Mouse (Mus musculus) c-Kit-negative CD71-positive TER-119-positive erythroid progenitor cells, embryonic 14.5 days (primary cell): ENCODE results near the gene Cadps.
"Not testable (repeated sequence)": the region's sequence is repeated elsewhere in the genome, so short reads cannot be mapped to it uniquely, and the experiment has no call there.

Experiments used
- DNase-seq: peaks from one replicate; pipeline ENCODE4 v3.0.0-alpha.2; 2013; ENCODE audit warnings: low read depth, low spot score

Gene Cadps

GRCm38 (mm10) chr14:12591829-12592228 lies 231.1 kb downstream of the Cadps start:
- DNase-seq, result no peak

GRCm38 (mm10) chr14:12583536-12583935 lies 239.3 kb downstream of the Cadps start:
- DNase-seq, result no peak

GRCm38 (mm10) chr14:12581657-12582056 lies 241.2 kb downstream of the Cadps start:
- DNase-seq, result no peak

GRCm38 (mm10) chr14:12580786-12581185 lies 242.1 kb downstream of the Cadps start:
- no peak for DNase-seq

GRCm38 (mm10) chr14:12578156-12578555 lies 244.7 kb downstream of the Cadps start:
- DNase-seq, result no peak

- DNase-seq, result no peak
Observed at GRCm38 (mm10) chr14:12577475-12578140, 245.3 kb downstream of the Cadps start.

GRCm38 (mm10) chr14:12575105-12575504 lies 247.8 kb downstream of the Cadps start:
- no peak for DNase-seq

GRCm38 (mm10) chr14:12574336-12574735 lies 248.5 kb downstream of the Cadps start:
- DNase-seq, result no peak

GRCm38 (mm10) chr14:12561730-12562129 lies 261.1 kb downstream of the Cadps start:
- DNase-seq, result not testable (repeated sequence)

GRCm38 (mm10) chr14:12560233-12560577 lies 262.7 kb downstream of the Cadps start:
- DNase-seq, result no peak

GRCm38 (mm10) chr14:12559574-12560232 lies 263.2 kb downstream of the Cadps start:
- DNase-seq, result no peak

GRCm38 (mm10) chr14:12558920-12559573 lies 263.8 kb downstream of the Cadps start:
- DNase-seq, result no peak

GRCm38 (mm10) chr14:12554486-12554885 lies 268.4 kb downstream of the Cadps start:
- no peak for DNase-seq

GRCm38 (mm10) chr14:12551353-12551752 lies 271.5 kb downstream of the Cadps start:
- DNase-seq, result no peak

- no peak for DNase-seq
Observed at GRCm38 (mm10) chr14:12550931-12551330, 271.9 kb downstream of the Cadps start.

GRCm38 (mm10) chr14:12549290-12549689 lies 273.6 kb downstream of the Cadps start:
- DNase-seq, result no peak

GRCm38 (mm10) chr14:12547496-12547895 lies 275.4 kb downstream of the Cadps start:
- DNase-seq, result no peak

- no peak for DNase-seq
Observed at GRCm38 (mm10) chr14:12541733-12542132, 281.1 kb downstream of the Cadps start.

GRCm38 (mm10) chr14:12539071-12539470 lies 283.8 kb downstream of the Cadps start:
- DNase-seq, result no peak

GRCm38 (mm10) chr14:12531101-12531500 lies 291.8 kb downstream of the Cadps start:
- no peak for DNase-seq

- no peak for DNase-seq
Observed at GRCm38 (mm10) chr14:12530554-12530953, 292.3 kb downstream of the Cadps start.

- DNase-seq, result no peak
Observed at GRCm38 (mm10) chr14:12529961-12530542, 292.8 kb downstream of the Cadps start.

- no peak for DNase-seq
Observed at GRCm38 (mm10) chr14:12527296-12527695, 295.6 kb downstream of the Cadps start.
